Mouse (Mus musculus): ENCODE results near the gene Cwf19l2. TPM values are rescaled to one million over a fixed set of nuclear protein-coding genes. Genes with fewer than 3 reads are reported as not detected.

Gene Cwf19l2
- total and polyA plus RNA-seq, 3 experiments = 17.4 to 18.8 TPM; not detected in 1

GRCm38 (mm10) chr9:3521031-3521430, 117.6 kb downstream of the Cwf19l2 start:
- Histone ChIP-seq H3K9ac (ENCODE audit: control insufficient read depth, low read depth, low read length, poor library complexity, severe bottlenecking) (no peak overlapping the region), H3K4me1 (ENCODE audit: control insufficient read depth in 1 of 2, insufficient read depth in 2 of 2, low read length in 2 of 2) (no peaks in the 10 kb centered on the region), H3K9me3 (replicated peaks; ENCODE audit: insufficient read depth, low read length) (no peaks in the 10 kb centered on the region), H3K27ac (ENCODE audit: control insufficient read depth, low read depth, low read length) (no peak overlapping the region), H3K79me2 (ENCODE audit: control insufficient read depth, insufficient read depth, low read length, poor library complexity) (no peaks in the 10 kb centered on the region), H3K4me3 (ENCODE audit: control insufficient read depth in 1 of 2, insufficient read depth in 1 of 2, low read depth in 2 of 2, low read length in 2 of 2) (no peak overlapping the region), H3K36me3 (ENCODE audit: control insufficient read depth in 1 of 2, insufficient read depth in 2 of 2, low read length in 2 of 2) (no peaks in the 10 kb centered on the region), H3K27me3 (ENCODE audit: control insufficient read depth in 1 of 2, insufficient read depth in 2 of 2, low read length in 2 of 2) (no peaks in the 10 kb centered on the region)
- TF ChIP-seq GABPA (IDR thresholded peaks at IDR 0.05; ENCODE audit: low read depth, low read length) = no peak
- TF ChIP-seq POLR2A (IDR thresholded peaks at IDR 0.05; ENCODE audit: control insufficient read depth in 1 of 2, insufficient read depth in 1 of 2, low read depth in 1 of 2, low read length in 2 of 2, poor library complexity in 1 of 2) = no peak
- TF ChIP-seq MEF2A (IDR thresholded peaks at IDR 0.05; ENCODE audit: extremely low read depth, insufficient replicate concordance, low read depth, low read length, poor library complexity, severe bottlenecking) = no peak
- no peak for TF ChIP-seq MYB (IDR thresholded peaks at IDR 0.05; ENCODE audit: low read depth, low read length)
- no peak for TF ChIP-seq SIN3A (IDR thresholded peaks at IDR 0.05; ENCODE audit: low read length)
- no peak for DNase-seq (ENCODE audit: low read depth, low spot score)

Other genes starting within 250 kb of the Cwf19l2 start
- gene Alkbh8, start 68.5 kb upstream of the Cwf19l2 start, total RNA-seq (2012; rRNA removed) = 24.6 and 27.3 TPM in 2 replicates
- gene Alkbh8, start 68.5 kb upstream of the Cwf19l2 start, polyA plus RNA-seq (2012; ENCODE audit: insufficient read depth in 1 of 2, insufficient read length in 2 of 2, low read depth in 1 of 2, low replicate concordance in 2 of 2, missing spikeins in 1 of 2) = 10 to 100 TPM; 29.1 to 47.3 TPM
- gene Gucy1a2, start 129.2 kb downstream of the Cwf19l2 start, total RNA-seq (2012; rRNA removed) = not detected in 2 replicates
- gene Gucy1a2, start 129.2 kb downstream of the Cwf19l2 start, polyA plus RNA-seq (2012; ENCODE audit: insufficient read depth in 1 of 2, insufficient read length in 2 of 2, low read depth in 1 of 2, low replicate concordance in 2 of 2, missing spikeins in 1 of 2) = not detected

Measured in MEL (cell line).